Mouse (Mus musculus) hindbrain, embryonic 15.5 days (tissue): Measurements from ENCODE around the gene Adgrf5. TPM values are rescaled to one million over a fixed set of nuclear protein-coding genes. Genes with fewer than 3 reads are reported as not detected.

ENCODE experiments used
- ATAC-seq: fragments of 200-750 bp; cut with Nextera tagmentation; 2 replicates; pipeline ENCODE4 v1.8.0; 2017; ENCODE audit warnings: low read depth, moderate number of reproducible peaks, moderate TSS enrichment; ENCODE audit not compliant: low FRiP score
- H3K27ac ChIP-seq: fragments of 300-500 bp; sonication (generic); replicated peaks from 2 replicates; pipeline ENCODE4 v1.5.1; 2015; ENCODE audit warnings: mild to moderate bottlenecking, inconsistent platforms
- H3K27me3 ChIP-seq: fragments of 300-500 bp; sonication (generic); 2 replicates; pipeline ENCODE4 v1.6.1; 2015; ENCODE audit warnings: control low read depth, inconsistent platforms
- H3K36me3 ChIP-seq: fragments of 300-500 bp; sonication (generic); 2 replicates; pipeline ENCODE4 v1.6.1; 2015; ENCODE audit warnings: control low read depth, inconsistent platforms
- H3K4me1 ChIP-seq: fragments of 300-500 bp; sonication (generic); replicated peaks from 2 replicates; pipeline ENCODE4 v1.6.1; 2015; ENCODE audit warnings: control low read depth, inconsistent platforms
- H3K4me2 ChIP-seq: fragments of 300-500 bp; sonication (generic); 2 replicates; pipeline ENCODE4 v1.6.1; 2015; ENCODE audit warnings: moderate library complexity, mild to moderate bottlenecking, inconsistent platforms
- H3K4me3 ChIP-seq: fragments of 300-500 bp; sonication (generic); 2 replicates; pipeline ENCODE4 v1.5.1; 2015; ENCODE audit warnings: mild to moderate bottlenecking, inconsistent platforms
- H3K9ac ChIP-seq: fragments of 300-500 bp; sonication (generic); 2 replicates; pipeline ENCODE4 v1.6.1; 2015; ENCODE audit warnings: inconsistent platforms
- H3K9me3 ChIP-seq: fragments of 300-500 bp; sonication (generic); 2 replicates; pipeline ENCODE4 v1.6.1; 2016; ENCODE audit warnings: control low read depth, inconsistent platforms
- WGBS: fragments of 180-500 bp; shearing (Covaris S2); methylation state at CpG from one replicate; pipeline ENCODE4 v1.1.7; 2015; 5-methylcytosine and 5-hydroxymethylcytosine counted together
- polyA plus RNA-seq: library from polyadenylated mRNA; unstranded; fragments of >200 nt; fragmentation: Nextera tagmentation; extraction: Ambion mirVana; gene quantifications from 2 replicates; pipeline ENCODE4 v1.2.1, GENCODE M21; 2015

Adgrf5 gene
- polyA plus RNA-seq, 1 experiment from 2014 or later: 9.0 TPM

- no peak overlapping the region for H3K27ac ChIP-seq
- H3K36me3 ChIP-seq: no peaks in the 10 kb centered on the region
- no peaks in the 10 kb centered on the region for H3K9me3 ChIP-seq
- no peak overlapping the region for H3K4me3 ChIP-seq
- 16% methylated on average over 9 of the region's 9 CpGs for WGBS
- H3K4me1 ChIP-seq: peaks cover 10% of the 10 kb centered on the region
- H3K27me3 ChIP-seq: no peaks in the 10 kb centered on the region
- ATAC-seq: peak; percentile 74; the same call in 1 of the 2 replicates
- peak overlapping the region; percentile 22 for H3K4me2 ChIP-seq
- H3K9ac ChIP-seq: no peak overlapping the region
Measured at GRCm38 (mm10) chr17:43357902-43358539, 2.2 kb upstream of the Adgrf5 start.

- no peak for ATAC-seq
- no peak overlapping the region for H3K9ac ChIP-seq
- H3K27me3 ChIP-seq: no peaks in the 10 kb centered on the region
- no peaks in the 10 kb centered on the region for H3K9me3 ChIP-seq
- no peak overlapping the region for H3K4me3 ChIP-seq
- no peak overlapping the region for H3K4me2 ChIP-seq
- peaks cover 10% of the 10 kb centered on the region for H3K4me1 ChIP-seq
- H3K27ac ChIP-seq: no peak overlapping the region
- H3K36me3 ChIP-seq: no peaks in the 10 kb centered on the region
- WGBS: 70% methylated on average over 11 of the region's 11 CpGs
Measured at GRCm38 (mm10) chr17:43361021-43361420, 770 bp downstream of the Adgrf5 start.

- Histone ChIP-seq H3K4me1 (peaks cover 10% of the 10 kb centered on the region), H3K27ac (no peak overlapping the region), H3K36me3 (no peaks in the 10 kb centered on the region), H3K4me2 (0 out of 2 replicates have a peak overlapping the region, but pooled peaks have one; percentile 17), H3K27me3 (no peaks in the 10 kb centered on the region), H3K9me3 (no peaks in the 10 kb centered on the region), H3K9ac (no peak overlapping the region), H3K4me3 (no peak overlapping the region)
- 49% methylated on average over 11 of the region's 11 CpGs for WGBS
- ATAC-seq: no peak
Measured at GRCm38 (mm10) chr17:43362362-43362761, 2.1 kb downstream of the Adgrf5 start.

GRCm38 (mm10) chr17:43362881-43363280, 2.6 kb downstream of the Adgrf5 start:
- no peaks in the 10 kb centered on the region for H3K36me3 ChIP-seq
- no peak overlapping the region for H3K9ac ChIP-seq
- no peaks in the 10 kb centered on the region for H3K27me3 ChIP-seq
- ATAC-seq: no peak
- H3K27ac ChIP-seq: no peak overlapping the region
- 0 out of 2 replicates have a peak overlapping the region, but pooled peaks have one; percentile 17 for H3K4me2 ChIP-seq
- H3K4me3 ChIP-seq: no peak overlapping the region
- H3K9me3 ChIP-seq: no peaks in the 10 kb centered on the region
- peaks cover 9% of the 10 kb centered on the region for H3K4me1 ChIP-seq
- WGBS: 64% methylated on average over 6 of the region's 6 CpGs

GRCm38 (mm10) chr17:43363921-43364320, 3.7 kb downstream of the Adgrf5 start:
- H3K4me1 ChIP-seq: 0 out of 2 replicates have a peak, but pooled peaks cover 4% of the 10 kb centered on the region
- no peak overlapping the region for H3K4me3 ChIP-seq
- H3K36me3 ChIP-seq: no peaks in the 10 kb centered on the region
- ATAC-seq: no peak
- WGBS: 65% methylated on average over 6 of the region's 6 CpGs
- no peak overlapping the region for H3K27ac ChIP-seq
- H3K9me3 ChIP-seq: no peaks in the 10 kb centered on the region
- H3K9ac ChIP-seq: no peak overlapping the region
- no peak overlapping the region for H3K4me2 ChIP-seq
- H3K27me3 ChIP-seq: no peaks in the 10 kb centered on the region

GRCm38 (mm10) chr17:43365297-43365696, 5.0 kb downstream of the Adgrf5 start:
- H3K9me3 ChIP-seq: no peaks in the 10 kb centered on the region
- 85% methylated on average over 6 of the region's 6 CpGs for WGBS

GRCm38 (mm10) chr17:43366486-43366885, 6.2 kb downstream of the Adgrf5 start:
- 55% methylated on average over 9 of the region's 9 CpGs for WGBS
- H3K4me2 ChIP-seq: no peak overlapping the region
- no peak overlapping the region for H3K27ac ChIP-seq
- no peaks in the 10 kb centered on the region for H3K27me3 ChIP-seq
- no peak overlapping the region for H3K9ac ChIP-seq
- H3K4me3 ChIP-seq: no peak overlapping the region
- no peaks in the 10 kb centered on the region for H3K36me3 ChIP-seq
- no peak for ATAC-seq
- H3K9me3 ChIP-seq: no peaks in the 10 kb centered on the region
- H3K4me1 ChIP-seq: 0 out of 2 replicates have a peak, but pooled peaks cover 4% of the 10 kb centered on the region

More at GRCm38 (mm10) chr17:43365297-43365696, 5.0 kb downstream of the Adgrf5 start:
- H3K9ac ChIP-seq: no peak overlapping the region
- H3K4me3 ChIP-seq: no peak overlapping the region
- 0 out of 2 replicates have a peak, but pooled peaks cover 4% of the 10 kb centered on the region for H3K4me1 ChIP-seq
- no peak overlapping the region for H3K27ac ChIP-seq
- H3K4me2 ChIP-seq: no peak overlapping the region
- no peak for ATAC-seq
- H3K36me3 ChIP-seq: no peaks in the 10 kb centered on the region
- no peaks in the 10 kb centered on the region for H3K27me3 ChIP-seq

GRCm38 (mm10) chr17:43368171-43368576, 7.9 kb downstream of the Adgrf5 start:
- Histone ChIP-seq H3K27me3 (no peaks in the 10 kb centered on the region), H3K4me3 (no peak overlapping the region), H3K27ac (no peak overlapping the region), H3K36me3 (no peaks in the 10 kb centered on the region), H3K4me1 (no peaks in the 10 kb centered on the region), H3K9ac (no peak overlapping the region), H3K4me2 (no peak overlapping the region), H3K9me3 (no peaks in the 10 kb centered on the region)
- WGBS: 67% methylated on average over 5 of the region's 5 CpGs
- ATAC-seq: no peak

- H3K9ac ChIP-seq: no peak overlapping the region
- H3K27me3 ChIP-seq: no peaks in the 10 kb centered on the region
- H3K9me3 ChIP-seq: no peaks in the 10 kb centered on the region
- H3K4me2 ChIP-seq: no peak overlapping the region
- no peaks in the 10 kb centered on the region for H3K4me1 ChIP-seq
- H3K36me3 ChIP-seq: no peaks in the 10 kb centered on the region
- no peak overlapping the region for H3K4me3 ChIP-seq
- no peak overlapping the region for H3K27ac ChIP-seq
- ATAC-seq: no peak
- 74% methylated on average over 4 of the region's 4 CpGs for whole genome bisulfite sequencing
Measured at GRCm38 (mm10) chr17:43372604-43373003, 12.4 kb downstream of the Adgrf5 start.

- 63% methylated on average over 4 of the region's 4 CpGs for WGBS
- Histone ChIP-seq H3K4me1 (no peaks in the 10 kb centered on the region), H3K9ac (no peak overlapping the region), H3K4me2 (no peak overlapping the region), H3K4me3 (no peak overlapping the region), H3K27ac (no peak overlapping the region), H3K9me3 (no peaks in the 10 kb centered on the region), H3K27me3 (no peaks in the 10 kb centered on the region), H3K36me3 (no peaks in the 10 kb centered on the region)
- no peak for ATAC-seq
Measured at GRCm38 (mm10) chr17:43374020-43374419, 13.8 kb downstream of the Adgrf5 start.

GRCm38 (mm10) chr17:43376527-43376926, 16.3 kb downstream of the Adgrf5 start:
- no peak overlapping the region for H3K9ac ChIP-seq
- H3K9me3 ChIP-seq: no peaks in the 10 kb centered on the region
- H3K4me3 ChIP-seq: no peak overlapping the region
- 72% methylated on average over 5 of the region's 5 CpGs for WGBS
- no peak for ATAC-seq
- no peaks in the 10 kb centered on the region for H3K36me3 ChIP-seq
- no peak overlapping the region for H3K27ac ChIP-seq
- H3K27me3 ChIP-seq: no peaks in the 10 kb centered on the region
- no peaks in the 10 kb centered on the region for H3K4me1 ChIP-seq
- no peak overlapping the region for H3K4me2 ChIP-seq

GRCm38 (mm10) chr17:43378703-43379102, 18.5 kb downstream of the Adgrf5 start:
- no peaks in the 10 kb centered on the region for H3K27me3 ChIP-seq
- WGBS: 92% methylated on average over 5 of the region's 5 CpGs

GRCm38 (mm10) chr17:43386331-43386730, 26.1 kb downstream of the Adgrf5 start:
- H3K27me3 ChIP-seq: no peaks in the 10 kb centered on the region
- no peaks in the 10 kb centered on the region for H3K36me3 ChIP-seq
- no peaks in the 10 kb centered on the region for H3K9me3 ChIP-seq
- no peak overlapping the region for H3K4me3 ChIP-seq
- ATAC-seq: no peak
- 95% methylated on average over 5 of the region's 5 CpGs for WGBS
- no peaks in the 10 kb centered on the region for H3K4me1 ChIP-seq
- no peak overlapping the region for H3K27ac ChIP-seq
- no peak overlapping the region for H3K9ac ChIP-seq
- no peak overlapping the region for H3K4me2 ChIP-seq

More at GRCm38 (mm10) chr17:43378703-43379102, 18.5 kb downstream of the Adgrf5 start:
- Histone ChIP-seq H3K4me2 (no peak overlapping the region), H3K36me3 (no peaks in the 10 kb centered on the region), H3K27ac (no peak overlapping the region), H3K9ac (no peak overlapping the region), H3K4me1 (no peaks in the 10 kb centered on the region), H3K9me3 (no peaks in the 10 kb centered on the region), H3K4me3 (no peak overlapping the region)
- no peak for ATAC-seq
